Mouse (Mus musculus) bone marrow, adult 2 months (tissue): ENCODE measurements around the gene Mapk6. TPM values are rescaled to one million over a fixed set of nuclear protein-coding genes. Genes with fewer than 3 reads are reported as not detected.

ENCODE experiments used
- H3K27ac ChIP-seq: fragments of 200-500 bp; 2 replicates; pipeline ENCODE4 v1.5.1; 2012; ENCODE audit warnings: low read depth, mild to moderate bottlenecking, control low read depth, inconsistent platforms, low read length; ENCODE audit not compliant: control insufficient read depth, poor library complexity, insufficient read depth
- H3K4me1 ChIP-seq: fragments of 200-500 bp; 2 replicates; pipeline ENCODE4 v1.6.1; 2011; ENCODE audit warnings: low read length; ENCODE audit not compliant: control insufficient read depth, insufficient read depth
- H3K4me3 ChIP-seq: fragments of 200-500 bp; replicated peaks from 2 replicates; pipeline ENCODE3; 2011; ENCODE audit warnings: mild to moderate bottlenecking, low read depth, low read length, control low read depth; ENCODE audit not compliant: control insufficient read depth
- CTCF ChIP-seq: fragments of 200-500 bp; IDR thresholded peaks from 2 replicates; pipeline ENCODE4 v1.5.1; 2011; ENCODE audit warnings: low read length, control low read depth; ENCODE audit not compliant: control insufficient read depth, insufficient read depth
- POLR2A ChIP-seq: fragments of 200-500 bp; IDR thresholded peaks from 2 replicates; pipeline ENCODE4 v1.6.1; 2011; ENCODE audit warnings: low read depth, mild to moderate bottlenecking, control low read depth, low read length, borderline replicate concordance; ENCODE audit not compliant: control insufficient read depth
- WGBS: fragments of 180-500 bp; shearing (Covaris S2); methylation state at CpG from one replicate; pipeline ENCODE4 v1.1.7; 2018; 5-methylcytosine and 5-hydroxymethylcytosine counted together
- polyA plus RNA-seq: library from polyadenylated mRNA; stranded (reverse); fragments of >200 nt; gene quantifications from 2 replicates; pipeline ENCODE4 v1.2.4, GENCODE M21; 2011; ENCODE audit warnings: low replicate concordance; ENCODE audit not compliant: missing spikeins, insufficient read depth, insufficient read length

The Mapk6 gene
- polyA plus RNA-seq, 1 experiment, result 36.8 TPM

DNA sequence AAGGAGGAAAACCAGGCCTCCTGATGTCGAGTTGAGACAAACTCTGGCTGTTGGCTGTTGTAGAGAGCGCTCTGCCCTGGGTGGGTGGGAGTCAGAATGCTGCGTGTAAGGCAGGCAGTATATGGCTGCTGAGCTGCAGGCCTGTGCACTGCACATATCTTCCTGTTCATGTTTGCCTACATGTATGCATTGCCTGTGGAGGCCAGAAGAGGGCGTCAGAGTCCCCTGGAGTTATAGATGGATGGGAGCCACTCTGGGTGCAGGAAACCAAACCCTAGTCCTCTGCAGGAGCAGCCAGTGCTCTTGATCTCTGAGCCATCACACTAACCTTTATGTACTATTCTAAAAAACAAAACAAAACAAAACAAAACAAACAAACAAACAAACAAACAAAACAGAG lies 75.4 kb downstream of the Mapk6 start:
- no peak overlapping the region for H3K27ac ChIP-seq
- no peaks in the 10 kb centered on the region; the same call in 1 of the 2 replicates for H3K4me1 ChIP-seq
- H3K4me3 ChIP-seq, result no peak overlapping the region
- WGBS, result 80% methylated on average over 4 of the region's 4 CpGs
- no peak for TF ChIP-seq POLR2A
- TF ChIP-seq CTCF, result no peak

DNA sequence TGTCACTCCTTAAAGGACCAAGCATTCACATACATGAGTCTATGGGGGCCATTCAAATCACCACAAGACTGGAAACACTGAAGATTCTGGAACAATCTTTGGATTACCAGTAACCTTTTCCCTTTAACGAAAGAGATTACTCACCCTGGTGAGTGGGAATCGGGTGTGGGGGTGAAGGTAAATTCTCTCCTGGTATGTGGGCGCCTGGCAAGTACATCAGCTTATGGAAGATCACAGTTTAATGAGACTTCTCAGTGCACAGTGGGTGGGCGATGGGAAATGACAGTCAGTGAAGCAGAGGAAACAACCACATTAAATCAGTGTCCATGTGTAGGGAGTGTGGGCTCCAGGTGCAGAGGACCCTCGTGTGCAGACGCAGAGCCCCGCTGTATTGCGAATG lies 79.0 kb downstream of the Mapk6 start:
- WGBS, result 82% methylated on average over 8 of the region's 8 CpGs
- TF ChIP-seq POLR2A (no peak), CTCF (no peak)
- no peaks in the 10 kb centered on the region for H3K4me1 ChIP-seq
- no peak overlapping the region for H3K4me3 ChIP-seq
- no peak overlapping the region for H3K27ac ChIP-seq

- TF ChIP-seq POLR2A, result no peak
- no peak for TF ChIP-seq CTCF
- H3K4me3 ChIP-seq, result no peak overlapping the region
- no peaks in the 10 kb centered on the region for H3K4me1 ChIP-seq
- WGBS, result 80% methylated on average over 3 of the region's 3 CpGs
- no peak overlapping the region for H3K27ac ChIP-seq
Observed at GRCm38 (mm10) chr9:75328047-75328446, 81.8 kb downstream of the Mapk6 start.

DNA sequence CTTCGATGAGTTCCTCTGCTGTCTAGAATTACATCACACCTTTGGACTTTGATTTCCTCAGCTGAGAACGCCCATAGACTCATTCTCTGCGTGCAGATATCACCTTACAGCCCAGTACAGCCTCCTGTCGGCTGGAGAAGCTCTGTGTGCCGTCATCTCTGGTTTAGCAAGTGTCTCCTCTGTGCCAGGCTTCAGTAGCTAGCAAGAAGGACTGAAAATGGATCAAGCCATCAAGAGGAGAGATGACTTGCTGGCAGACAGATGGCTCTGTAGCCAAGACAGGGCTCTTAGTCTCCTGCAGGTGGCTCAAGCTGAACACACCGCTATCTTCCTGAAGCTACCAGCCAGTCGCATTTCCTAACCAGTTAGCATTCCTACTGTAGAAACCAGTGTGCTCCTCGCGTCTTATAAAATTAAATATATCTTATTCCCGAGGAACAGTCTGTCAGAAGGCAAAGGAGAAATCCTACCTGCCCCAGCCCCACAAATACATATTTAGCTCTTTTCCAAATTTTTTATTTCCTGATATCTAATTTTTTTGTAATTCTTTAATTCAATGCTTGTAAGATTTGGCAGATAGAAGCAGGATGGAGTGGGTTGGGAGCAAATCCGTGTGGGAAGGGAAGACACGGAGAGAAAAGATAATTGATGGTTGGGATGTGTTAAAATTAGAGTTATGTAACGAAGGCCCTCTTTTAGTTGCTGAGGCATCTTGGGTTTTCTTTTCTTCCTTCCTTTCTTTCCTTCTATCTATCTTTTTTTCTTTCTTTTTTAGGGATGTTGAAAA lies 87.5 kb downstream of the Mapk6 start:
- H3K4me1 ChIP-seq, result no peaks in the 10 kb centered on the region
- no peak for TF ChIP-seq POLR2A
- TF ChIP-seq CTCF, result no peak
- no peak overlapping the region for H3K27ac ChIP-seq
- WGBS, result 76% methylated on average over 13 of the region's 13 CpGs
- no peak overlapping the region for H3K4me3 ChIP-seq

GRCm38 (mm10) chr9:75319365-75319764 lies 90.4 kb downstream of the Mapk6 start:
- 83% methylated on average over 3 of the region's 3 CpGs for WGBS
- Histone ChIP-seq H3K27ac (no peak overlapping the region), H3K4me1 (no peaks in the 10 kb centered on the region), H3K4me3 (no peak overlapping the region)
- TF ChIP-seq POLR2A, result no peak
- TF ChIP-seq CTCF, result no peak

Other genes with a start within 250 kb of the Mapk6 start
- gene Myo5c, start 178.0 kb downstream of the Mapk6 start, polyA plus RNA-seq, result 1.2 TPM in 1 of 2 replicates, not detected in the other
- 5.2 TPM in 1 of 2 replicates, not detected in the other for gene Gnb5, start 103.7 kb downstream of the Mapk6 start, polyA plus RNA-seq
- gene Bcl2l10, start 62.2 kb downstream of the Mapk6 start, polyA plus RNA-seq, result not detected in 2 replicates
- gene Leo1, start 31.5 kb upstream of the Mapk6 start, polyA plus RNA-seq, result 14.4 and 22.5 TPM in 2 replicates
- 16.4 and 28.6 TPM in 2 replicates for gene Tmod3, start 149.7 kb upstream of the Mapk6 start, polyA plus RNA-seq
- 0.09 and 0.95 TPM in 2 replicates for gene Tmod2, start 201.3 kb upstream of the Mapk6 start, polyA plus RNA-seq
- 3.8 TPM in 1 of 2 replicates, not detected in the other for gene Lysmd2, start 215.7 kb upstream of the Mapk6 start, polyA plus RNA-seq